Mouse (Mus musculus) C2C12 (cell line): Measurements from ENCODE around the gene Slc2a12.

Experiments
- CEBPB ChIP-seq: IDR thresholded peaks from one replicate; pipeline ENCODE4 v1.6.1; 2011; ENCODE audit warnings: low read depth, mild to moderate bottlenecking, control low read depth, moderate library complexity
- CTCF ChIP-seq: IDR thresholded peaks from one replicate; pipeline ENCODE4 v1.5.1; 2011; ENCODE audit not compliant: control insufficient read depth, insufficient read depth, insufficient read length
- MAX ChIP-seq: IDR thresholded peaks from one replicate; pipeline ENCODE4 v1.6.1; 2011; ENCODE audit warnings: mild to moderate bottlenecking, control low read depth
- USF1 ChIP-seq: IDR thresholded peaks from one replicate; pipeline ENCODE4 v1.6.1; 2011; ENCODE audit warnings: low read depth, mild to moderate bottlenecking, control low read depth, moderate library complexity

DNA sequence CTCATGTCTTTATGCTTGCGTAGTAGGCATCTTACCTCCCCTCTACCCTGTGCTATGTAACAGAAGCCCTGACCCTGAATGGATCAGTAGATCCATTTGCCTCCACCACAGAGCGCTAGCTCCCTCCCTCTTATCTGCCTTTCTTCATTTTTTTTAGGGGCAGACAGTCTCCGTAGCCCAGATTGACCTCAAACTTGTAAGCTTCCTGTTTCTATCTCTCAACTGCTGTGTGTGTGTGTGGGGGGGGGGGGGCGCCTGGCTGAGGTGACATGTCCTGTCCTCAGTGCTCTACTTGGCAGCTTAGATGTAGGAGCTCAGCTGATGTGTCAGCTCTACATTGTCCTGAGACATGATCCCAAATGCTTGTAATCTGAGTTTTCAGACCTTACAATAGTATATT lies 13.7 kb upstream of the Slc2a12 start:
- TF ChIP-seq CTCF (no peak), MAX (no peak), CEBPB (no peak), USF1 (no peak)
